Mouse (Mus musculus): ENCODE results near the gene Ap3b1. TPM values are rescaled to one million over a fixed set of nuclear protein-coding genes. Genes with fewer than 3 reads are reported as not detected.

Gene Ap3b1
- polyA plus RNA-seq (2021; fragmentation: Nextera tagmentation) = 22.0 and 23.1 TPM in 2 replicates
- long read RNA-seq, experiment 1, full-length matches to known transcripts = 10 of 94 reads
- long read RNA-seq, experiment 1, partial matches to known transcripts = 62 of 94 reads
- long read RNA-seq, experiment 1, other reads (novel, unspliced or antisense) = 22 of 94 reads
- long read RNA-seq, experiment 2, partial matches to known transcripts = 37 of 41 reads
- long read RNA-seq, experiment 2, other reads (novel, unspliced or antisense) = 4 of 41 reads

GRCm38 (mm10) chr13:94358401-94359265, at the start of gene Ap3b1:
TSS of gene Ap3b1 (plus strand) at chr13:94358960.

Other genes with a start within 250 kb of the Ap3b1 start
- 119 and 133 TPM in 2 replicates for gene Scamp1, start 73.1 kb upstream of the Ap3b1 start, polyA plus RNA-seq (2021; fragmentation: Nextera tagmentation)